Mouse (Mus musculus): ENCODE data around the gene Slc38a9. TPM values are rescaled to one million over a fixed set of nuclear protein-coding genes. Genes with fewer than 3 reads are reported as not detected.

Slc38a9 gene
- total and polyA plus RNA-seq, 3 experiments, result 10.8 to 14.1 TPM; not detected in 1

- no peak overlapping the region for H3K4me3 ChIP-seq (ENCODE audit: control insufficient read depth in 1 of 2, insufficient read depth in 1 of 2, low read depth in 2 of 2, low read length in 2 of 2)
- peak overlapping the region; percentile 24 for H3K9ac ChIP-seq (ENCODE audit: control insufficient read depth, low read depth, low read length, poor library complexity, severe bottlenecking)
- no peak for TF ChIP-seq GABPA (IDR thresholded peaks at IDR 0.05; ENCODE audit: low read depth, low read length)
- TF ChIP-seq RCOR1 (IDR thresholded peaks at IDR 0.05; ENCODE audit: low read depth, low read length), result no peak
- no peak for TF ChIP-seq HCFC1 (IDR thresholded peaks at IDR 0.05; ENCODE audit: low read depth, low read length)
- no peak for TF ChIP-seq RAD21 (IDR thresholded peaks at IDR 0.05; ENCODE audit: low read depth, low read length)
- TF ChIP-seq ELF1 (IDR thresholded peaks at IDR 0.05; ENCODE audit: low read depth, low read length), result no peak
- TF ChIP-seq TCF12 (IDR thresholded peaks at IDR 0.05; ENCODE audit: low read depth, low read length), result no peak
- no peak for TF ChIP-seq E2F4 (IDR thresholded peaks at IDR 0.05; ENCODE audit: borderline replicate concordance, low read depth, low read length)
- no peak for TF ChIP-seq BHLHE40 (IDR thresholded peaks at IDR 0.05; ENCODE audit: borderline replicate concordance, low read depth, low read length)
- TF ChIP-seq POLR2AphosphoS2 (IDR thresholded peaks at IDR 0.05; ENCODE audit: low read length), result no peak
- no peak for TF ChIP-seq NELFE (IDR thresholded peaks at IDR 0.05; ENCODE audit: low read depth, low read length)
- no peak for TF ChIP-seq MAFK (IDR thresholded peaks at IDR 0.05; ENCODE audit: borderline replicate concordance, low read depth, low read length)
- no peak for TF ChIP-seq MEF2A (IDR thresholded peaks at IDR 0.05; ENCODE audit: extremely low read depth, insufficient replicate concordance, low read depth, low read length, poor library complexity, severe bottlenecking)
- no peaks in the 10 kb centered on the region for H3K27me3 ChIP-seq (ENCODE audit: control insufficient read depth in 1 of 2, insufficient read depth in 2 of 2, low read length in 2 of 2)
- H3K27ac ChIP-seq (ENCODE audit: control insufficient read depth, low read depth, low read length), result peak overlapping the region; percentile 11; the same call in 1 of the 2 replicates
- no peaks in the 10 kb centered on the region for H3K79me2 ChIP-seq (ENCODE audit: control insufficient read depth, insufficient read depth, low read length, poor library complexity)
- no peak for DNase-seq (ENCODE audit: low read depth, low spot score)
- peaks cover 17 to 38% of the 10 kb centered on the region in 2 experiments for H3K4me1 ChIP-seq (ENCODE audit: control insufficient read depth in 1 of 2, insufficient read depth in 2 of 2, low read length in 2 of 2)
- no peaks in the 10 kb centered on the region for H3K9me3 ChIP-seq (replicated peaks; ENCODE audit: insufficient read depth, low read length)
- H3K36me3 ChIP-seq (ENCODE audit: control insufficient read depth in 1 of 2, insufficient read depth in 2 of 2, low read length in 2 of 2), result peaks cover 0 to 37% of the 10 kb centered on the region in 2 experiments; a peak in 2 of 4 replicates
Observed at GRCm38 (mm10) chr13:112759364-112759763, 98.8 kb downstream of the Slc38a9 start.

GRCm38 (mm10) chr13:112759777-112760537 lies 99.4 kb downstream of the Slc38a9 start:
- DNase-seq (ENCODE audit: low read depth, low spot score), result peak; percentile 74
- Histone ChIP-seq H3K27ac (ENCODE audit: control insufficient read depth, low read depth, low read length) (peak overlapping the region; percentile 55), H3K9ac (ENCODE audit: control insufficient read depth, low read depth, low read length, poor library complexity, severe bottlenecking) (peak overlapping the region; percentile 33), H3K36me3 (ENCODE audit: control insufficient read depth in 1 of 2, insufficient read depth in 2 of 2, low read length in 2 of 2) (peaks cover 0 to 43% of the 10 kb centered on the region in 2 experiments; a peak in 2 of 4 replicates), H3K4me3 (ENCODE audit: control insufficient read depth in 1 of 2, insufficient read depth in 1 of 2, low read depth in 2 of 2, low read length in 2 of 2) (peak overlapping the region; percentile 2 to 35; a peak in 3 of 4 replicates), H3K4me1 (ENCODE audit: control insufficient read depth in 1 of 2, insufficient read depth in 2 of 2, low read length in 2 of 2) (peaks cover 23 to 44% of the 10 kb centered on the region in 2 experiments), H3K79me2 (ENCODE audit: control insufficient read depth, insufficient read depth, low read length, poor library complexity) (no peaks in the 10 kb centered on the region), H3K27me3 (ENCODE audit: control insufficient read depth in 1 of 2, insufficient read depth in 2 of 2, low read length in 2 of 2) (no peaks in the 10 kb centered on the region), H3K9me3 (replicated peaks; ENCODE audit: insufficient read depth, low read length) (no peaks in the 10 kb centered on the region)
- peak; percentile 44; the same call in 1 of the 2 replicates for TF ChIP-seq ETS1 (IDR thresholded peaks at IDR 0.05; ENCODE audit: low read depth, low read length)
- no peak for TF ChIP-seq MAZ (IDR thresholded peaks at IDR 0.05; ENCODE audit: low read depth, low read length)
- TF ChIP-seq CHD2 (IDR thresholded peaks at IDR 0.05; ENCODE audit: low read length), result no peak
- TF ChIP-seq RCOR1 (IDR thresholded peaks at IDR 0.05; ENCODE audit: low read depth, low read length), result no peak
- peak; percentile 72; the same call in 1 of the 2 replicates for TF ChIP-seq JUND (IDR thresholded peaks at IDR 0.05; ENCODE audit: low read depth, low read length)
- no peak for TF ChIP-seq USF1 (IDR thresholded peaks at IDR 0.05; ENCODE audit: low read depth, low read length)
- TF ChIP-seq TAL1 (IDR thresholded peaks at IDR 0.05; ENCODE audit: low read length), result peak; percentile 31; the same call in 1 of the 2 replicates
- TF ChIP-seq HCFC1 (IDR thresholded peaks at IDR 0.05; ENCODE audit: low read depth, low read length), result no peak
- TF ChIP-seq EP300 (IDR thresholded peaks at IDR 0.05; ENCODE audit: low read depth in 1 of 2, low read length in 2 of 2), result peak; percentile 46 to 75
- no peak for TF ChIP-seq SMC3 (IDR thresholded peaks at IDR 0.05; ENCODE audit: low read depth, low read length)
- TF ChIP-seq GATA1 (IDR thresholded peaks at IDR 0.05; ENCODE audit: low read depth, low read length), result peak; percentile 69

All from MEL (cell line).